Mouse (Mus musculus): Measurements from ENCODE around the gene Mepce.

- TF ChIP-seq CTCF (IDR thresholded peaks at IDR 0.05; ENCODE audit: low read depth, low read length): no peak
- TF ChIP-seq GATA1 (IDR thresholded peaks at IDR 0.05; ENCODE audit: borderline replicate concordance, low read length): no peak
- TF ChIP-seq POLR2AphosphoS5 (IDR thresholded peaks at IDR 0.05; ENCODE audit: insufficient replicate concordance, low read depth, low read length): no peak
Observed at GRCm38 (mm10) chr5:137734289-137735061, 53.0 kb downstream of the Mepce start.
